Mouse (Mus musculus) neutrophil, adult 59 days (primary cell): ENCODE data around the gene Zbtb24. TPM values are rescaled to one million over a fixed set of nuclear protein-coding genes. Genes with fewer than 3 reads are reported as not detected.

Experiments
- total RNA-seq, 2 experiments: library from RNA; stranded (reverse); gene quantifications; 1 replicate in 1 of 2; 2 replicates in 1 of 2; pipeline ENCODE4 v1.2.4; 2023

Gene Zbtb24
- 10 to 100 TPM; 20.8 to 21.0 TPM for total RNA-seq

DNA sequence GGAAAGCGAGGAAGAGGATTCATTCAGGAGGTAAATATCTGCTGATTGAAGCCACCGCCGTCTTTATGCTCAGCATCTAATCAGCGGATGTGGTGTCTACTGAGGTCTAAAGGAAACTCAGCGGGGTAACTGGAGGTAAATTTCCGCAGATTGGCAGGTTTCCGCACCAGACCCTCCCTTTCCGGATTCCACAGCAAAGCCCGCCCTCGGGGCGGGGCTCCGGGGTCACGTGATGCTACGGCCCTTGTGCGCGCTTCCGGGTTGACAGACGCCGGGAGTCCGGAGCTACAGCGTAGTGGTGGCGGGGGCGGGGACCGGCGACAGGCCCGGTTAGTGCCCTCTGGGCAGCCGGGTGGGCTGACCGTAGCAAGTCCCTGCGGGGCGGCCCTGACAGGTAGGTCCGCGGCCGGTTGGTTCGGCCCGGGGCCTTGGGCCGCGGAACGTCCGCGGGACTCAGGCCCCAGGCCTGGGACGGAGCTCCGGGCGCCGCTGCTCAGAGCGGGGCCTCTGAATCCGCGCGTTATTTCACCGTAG is at the start of gene Zbtb24:
TSS of gene Zbtb24 (plus strand) at position 247 of the 534 bp plus-strand sequence.

DNA sequence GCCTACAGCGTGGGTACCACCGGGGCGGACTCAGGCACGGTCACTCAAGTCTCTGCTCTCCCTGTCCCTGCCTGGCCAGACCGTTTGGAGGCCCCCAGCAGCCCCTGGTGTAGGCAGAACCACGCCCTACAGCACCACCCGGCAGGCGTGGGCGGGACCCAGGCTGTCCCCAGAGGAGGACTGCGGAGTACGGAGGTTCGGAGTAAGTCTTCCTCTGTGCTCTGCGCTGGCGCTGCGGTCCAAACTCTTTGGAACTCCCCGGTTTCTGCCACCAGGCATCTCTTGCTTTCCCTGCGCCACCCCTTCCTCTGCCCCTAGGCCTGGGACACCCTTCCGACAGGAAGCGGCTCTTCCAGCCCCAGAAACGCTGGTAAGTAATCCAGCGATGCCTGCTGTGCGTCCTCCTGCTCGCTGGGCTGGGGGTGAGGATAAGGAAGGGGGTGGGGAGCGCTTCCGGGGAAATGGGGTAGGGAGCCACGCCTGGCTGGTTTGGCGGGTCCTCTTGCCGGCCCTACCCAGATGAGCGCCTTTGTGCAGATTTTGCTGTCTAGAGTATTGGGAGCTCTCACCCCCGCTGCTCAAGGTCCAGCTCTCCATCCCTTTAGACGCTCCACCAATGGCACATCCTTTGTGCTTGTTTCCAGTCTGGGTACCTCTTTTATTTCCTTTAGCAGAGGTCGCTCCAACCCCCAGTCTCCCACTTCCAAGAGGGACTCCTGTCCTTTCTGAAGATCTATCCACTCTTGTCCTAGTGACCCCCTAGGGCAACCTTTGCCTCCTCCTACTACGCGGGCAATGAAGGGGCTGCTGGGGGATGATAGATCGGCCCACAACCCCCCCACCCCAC is 26.2 kb downstream of the Zbtb24 start, which contains the start of gene Mical1:
TSS of gene Mical1 (plus strand) at position 144 of the 847 bp plus-strand sequence.

DNA sequence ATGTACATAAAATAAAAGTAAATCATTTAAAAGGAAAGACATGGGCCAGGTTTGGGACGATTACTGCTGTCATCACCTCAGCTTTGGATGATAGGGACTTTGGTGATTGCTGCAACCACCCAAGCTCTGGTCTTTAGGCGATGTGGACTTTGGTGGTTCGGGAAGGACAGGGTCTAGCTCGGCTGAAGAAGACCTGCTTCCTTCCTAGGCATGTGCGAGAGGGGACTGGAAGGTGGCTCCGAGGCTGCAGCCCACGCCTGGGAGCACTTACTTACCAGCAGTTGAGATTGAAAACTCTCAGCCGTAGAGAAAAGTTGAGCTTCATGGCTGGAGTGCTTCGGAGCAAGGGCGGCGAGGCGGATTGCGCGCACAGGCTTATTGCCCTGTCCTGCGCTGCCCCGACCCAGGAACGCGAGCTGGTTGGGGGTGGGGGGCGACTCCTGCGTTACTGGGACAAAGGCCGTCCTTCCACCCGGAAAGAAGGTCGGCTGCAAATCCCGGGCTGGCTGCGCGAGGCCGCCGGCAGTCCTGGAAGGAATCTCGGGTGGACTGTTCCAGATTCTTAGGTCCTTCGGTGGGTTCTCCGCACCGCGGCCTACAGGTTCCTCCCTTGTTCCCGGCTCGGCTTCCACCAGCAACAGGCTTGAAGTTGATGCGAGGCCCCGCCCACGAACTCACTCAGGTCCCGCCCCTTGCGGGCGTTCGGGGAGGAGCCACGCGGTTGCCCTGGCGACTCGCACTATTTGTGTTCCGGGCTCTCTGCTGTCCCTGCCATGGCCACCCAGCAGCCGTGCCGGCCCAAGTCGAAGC is 39.7 kb downstream of the Zbtb24 start, which contains the start of the genes Smpd2 and Ppil6:
TSS of gene Smpd2 (minus strand) at position 662 of the 810 bp plus-strand sequence.
TSS of gene Ppil6 (plus strand) at position 732 of the 810 bp plus-strand sequence.

Other genes starting within 250 kb of the Zbtb24 start
- 10 to 100 TPM; 15.2 to 15.4 TPM for gene Fig4, start 147.1 kb upstream of the Zbtb24 start, total RNA-seq
- gene Ak9, start 146.4 kb upstream of the Zbtb24 start, total RNA-seq: under 1 TPM in 1 of 2 experiments, not detected in 1; 0.07 TPM
- gene Mical1, start 25.9 kb downstream of the Zbtb24 start, total RNA-seq: 100 to 1,000 TPM; 258 to 270 TPM
- gene Smpd2, start 40.0 kb downstream of the Zbtb24 start, total RNA-seq: 10 to 100 TPM; 14.2 to 17.8 TPM
- gene Ppil6, start 40.1 kb downstream of the Zbtb24 start, total RNA-seq: not detected
- 100 to 1,000 TPM; 226 to 236 TPM for gene Cd164, start 69.0 kb downstream of the Zbtb24 start, total RNA-seq